Mouse (Mus musculus) urinary bladder, postnatal 4 days (tissue): ENCODE measurements around the gene Gm45799.
A peak's percentile ranks its signal among the peaks of the same experiment; 100 is the strongest.

ENCODE experiments used
- DNase-seq, 2 experiments: peaks; one replicate each; pipeline ENCODE4 v3.0.0; 2021 to 2022; ENCODE audit warnings: low spot score in 2 of 2

The Gm45799 gene

GRCm38 (mm10) chr7:105640233-105640893 lies at the start of gene Gm45799, which contains the start of gene Arfip2:
TSS of gene Gm45799 (plus strand) at chr7:105640552.
TSS of gene Arfip2 (minus strand) at chr7:105640416.
- DNase-seq, result peak; percentile 95 to 97

DNA sequence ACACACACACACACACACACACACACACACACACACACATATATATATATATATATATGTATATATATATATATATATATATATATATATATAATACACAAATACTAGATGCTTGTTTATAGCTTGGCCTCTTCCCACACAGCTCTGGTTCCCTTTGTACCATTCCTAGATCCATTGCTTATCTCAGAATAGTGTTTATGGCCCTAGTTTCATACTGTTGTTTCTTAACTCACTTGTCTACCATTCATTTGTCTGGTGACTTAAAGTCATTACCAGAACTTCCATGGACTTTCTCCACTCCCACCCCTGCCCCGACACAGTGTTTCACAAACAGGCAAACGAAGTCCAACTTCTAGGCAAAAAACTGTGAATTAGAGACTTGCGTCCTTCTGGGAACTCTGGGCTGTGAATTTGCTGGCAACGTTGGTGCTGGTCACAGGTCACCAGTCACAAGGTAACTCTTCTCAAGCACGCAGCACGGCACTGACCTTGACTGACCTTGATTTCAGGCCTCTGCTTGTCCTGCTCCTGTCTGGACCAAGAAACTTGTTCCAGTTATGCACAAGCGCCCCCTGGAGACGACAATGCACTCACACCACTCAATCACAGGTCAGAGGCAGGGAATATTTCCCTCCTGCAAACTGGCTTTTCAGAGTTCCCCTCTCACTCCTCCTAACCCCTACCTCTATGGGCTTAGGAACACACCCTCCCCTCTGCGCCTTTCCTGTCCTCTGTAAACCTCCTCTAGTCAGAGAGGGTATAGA lies 37.3 kb upstream of the Gm45799 start:
- peak in 1 of 2 experiments; percentile 75 for DNase-seq

DNA sequence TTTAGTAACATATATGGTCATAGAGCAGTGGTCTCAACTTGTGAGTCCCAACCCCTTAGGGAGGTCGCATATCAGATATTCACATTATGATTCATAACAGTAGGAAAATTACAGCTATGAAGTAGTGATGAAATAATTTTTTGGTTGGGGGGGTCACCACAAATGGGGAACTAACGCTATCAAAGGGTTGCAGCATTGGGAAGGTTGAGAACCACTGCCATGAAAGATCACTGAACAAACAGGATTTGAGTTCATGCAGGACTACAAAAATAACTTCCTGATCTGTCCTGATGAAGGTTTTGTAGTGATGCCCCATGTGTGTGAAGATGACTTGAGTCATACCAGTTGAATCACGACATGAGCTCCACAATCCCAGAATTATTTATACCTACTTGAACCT lies 31.9 kb upstream of the Gm45799 start:
- DNase-seq, result no peak

- DNase-seq, result no peak
Observed at GRCm38 (mm10) chr7:105611767-105612166, 28.6 kb upstream of the Gm45799 start.

- no peak for DNase-seq
Observed at GRCm38 (mm10) chr7:105614400-105614799, 26.0 kb upstream of the Gm45799 start.

- DNase-seq, result no peak
Observed at GRCm38 (mm10) chr7:105615720-105616119, 24.6 kb upstream of the Gm45799 start.

DNA sequence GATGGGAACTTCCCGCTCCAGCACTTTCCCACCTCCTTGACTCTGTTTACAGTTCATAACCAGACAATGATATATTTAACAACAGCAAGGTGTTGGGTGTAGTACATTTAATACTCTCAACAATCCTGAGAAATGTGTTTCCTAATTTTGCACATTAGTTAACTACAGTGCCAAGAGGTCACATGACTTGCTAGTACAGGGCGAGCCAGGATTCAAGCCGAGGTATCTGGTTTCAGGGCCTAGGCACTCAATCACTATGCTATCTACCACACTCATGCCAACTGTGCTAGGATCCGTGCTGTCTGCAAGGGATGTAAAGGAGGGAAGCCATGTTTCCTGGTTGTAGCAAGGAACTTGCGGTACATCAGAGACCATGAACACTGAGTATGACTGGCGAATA lies 23.8 kb upstream of the Gm45799 start:
- DNase-seq, result no peak

- DNase-seq, result no peak
Observed at GRCm38 (mm10) chr7:105617810-105618209, 22.5 kb upstream of the Gm45799 start.

DNA sequence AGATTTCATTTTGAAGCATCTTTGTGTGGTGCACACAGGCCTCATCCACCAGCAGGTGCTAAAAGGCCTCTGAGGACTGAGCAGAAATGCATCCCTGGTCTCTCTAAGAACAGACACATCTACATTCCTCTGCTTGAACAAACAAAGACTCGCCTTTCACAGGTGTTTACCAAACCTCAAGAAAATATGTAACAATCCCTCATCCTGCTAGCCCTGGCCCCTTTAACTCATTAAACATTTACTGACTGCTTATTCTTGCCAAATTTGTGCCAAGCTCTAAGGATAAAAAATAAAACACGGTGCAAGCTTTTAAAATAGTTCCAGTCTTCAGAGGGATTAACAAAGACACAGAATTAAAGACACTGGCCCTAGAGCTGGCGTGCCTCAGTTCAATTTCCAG lies 20.7 kb upstream of the Gm45799 start:
- DNase-seq, result no peak

GRCm38 (mm10) chr7:105621053-105621452 lies 19.3 kb upstream of the Gm45799 start:
- no peak for DNase-seq

- no peak for DNase-seq
Observed at GRCm38 (mm10) chr7:105621646-105622292, 18.6 kb upstream of the Gm45799 start.

DNA sequence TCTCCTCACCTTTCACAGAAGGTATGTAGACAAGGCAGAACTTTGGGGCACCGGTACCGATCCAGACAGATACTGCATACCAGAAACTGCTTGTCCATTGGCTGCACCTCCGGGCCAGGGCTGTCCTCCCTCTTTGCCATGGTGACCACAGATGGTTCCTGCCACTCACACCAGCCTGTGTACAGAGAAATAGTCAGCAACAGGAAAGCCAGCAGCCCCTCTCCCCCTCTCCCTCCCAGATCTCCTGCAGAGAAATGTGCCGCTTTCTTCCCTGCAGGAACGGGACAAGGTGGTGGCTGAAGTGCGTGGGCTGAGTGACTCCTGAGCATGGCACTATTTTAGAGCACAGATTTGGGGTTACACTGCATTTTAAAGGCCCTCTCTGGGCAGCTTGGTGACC lies 15.0 kb upstream of the Gm45799 start:
- DNase-seq, result no peak

DNA sequence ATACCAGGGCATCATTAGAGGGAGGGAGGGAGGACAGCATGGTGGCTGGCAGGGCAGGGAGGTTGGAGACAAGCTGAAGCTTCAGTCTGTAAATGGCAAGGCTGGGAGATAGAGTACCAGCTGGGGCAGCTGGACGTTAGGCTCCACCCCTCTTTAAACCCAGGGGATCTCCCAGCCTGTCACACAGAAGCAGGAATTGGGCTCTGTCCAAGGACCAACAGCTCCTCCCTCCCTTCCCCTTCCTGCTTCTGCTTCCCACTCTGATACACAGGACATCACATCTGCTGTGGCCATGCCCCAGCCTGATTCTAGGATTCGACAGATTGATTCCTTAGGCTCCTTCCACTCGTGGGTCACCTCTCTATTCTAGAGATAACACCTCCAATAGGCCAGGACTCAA lies 11.7 kb upstream of the Gm45799 start:
- DNase-seq, result no peak

DNA sequence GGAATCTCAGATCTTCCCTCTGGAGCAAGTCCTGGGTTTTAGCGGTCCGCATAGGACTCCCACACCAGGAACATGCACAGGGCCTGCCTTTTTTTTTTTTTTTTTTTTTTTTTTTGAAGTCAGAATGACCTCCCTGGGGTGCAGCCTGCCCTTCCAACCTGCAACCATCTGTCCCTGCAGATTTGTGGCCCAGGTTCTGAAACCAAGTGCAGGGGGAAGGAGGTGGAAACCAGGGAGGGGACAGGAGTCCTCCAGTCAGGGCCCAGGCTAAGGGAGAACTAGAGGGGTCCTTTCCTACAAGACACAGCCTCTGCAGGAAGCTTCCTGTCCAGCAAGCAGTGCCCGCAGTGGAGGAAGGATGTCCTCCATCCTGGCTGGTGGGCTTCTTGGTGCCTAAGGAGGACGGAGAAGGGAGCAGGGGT lies 7.8 kb upstream of the Gm45799 start:
- no peak for DNase-seq

GRCm38 (mm10) chr7:105633127-105633800 lies 7.1 kb upstream of the Gm45799 start, which contains the start of gene Trim3:
TSS of gene Trim3 (minus strand) at chr7:105633571.
- DNase-seq, result peak; percentile 89 to 94

DNA sequence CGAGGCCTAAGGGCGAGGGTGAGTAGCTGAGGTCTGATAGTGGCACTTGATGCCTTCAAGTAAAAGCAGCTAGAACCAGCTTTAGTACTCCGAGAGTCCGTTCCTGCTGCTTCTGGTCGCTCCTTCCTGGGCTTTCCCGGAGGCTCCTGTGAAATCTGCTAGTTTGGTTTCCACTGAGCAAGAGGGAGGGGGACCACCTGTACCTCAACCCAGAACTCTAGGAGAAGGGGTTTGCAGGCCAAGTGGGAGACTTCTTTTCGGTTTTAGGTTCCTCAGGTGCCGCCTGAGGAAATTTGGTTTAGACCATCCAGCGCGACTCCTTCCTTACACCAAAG lies 6.6 kb upstream of the Gm45799 start:
- DNase-seq, result no peak

GRCm38 (mm10) chr7:105634272-105634920 lies 6.0 kb upstream of the Gm45799 start:
- no peak for DNase-seq

- no peak for DNase-seq
Observed at GRCm38 (mm10) chr7:105635726-105636125, 4.6 kb upstream of the Gm45799 start.

- no peak for DNase-seq
Observed at GRCm38 (mm10) chr7:105638776-105639175, 1.6 kb upstream of the Gm45799 start.

DNA sequence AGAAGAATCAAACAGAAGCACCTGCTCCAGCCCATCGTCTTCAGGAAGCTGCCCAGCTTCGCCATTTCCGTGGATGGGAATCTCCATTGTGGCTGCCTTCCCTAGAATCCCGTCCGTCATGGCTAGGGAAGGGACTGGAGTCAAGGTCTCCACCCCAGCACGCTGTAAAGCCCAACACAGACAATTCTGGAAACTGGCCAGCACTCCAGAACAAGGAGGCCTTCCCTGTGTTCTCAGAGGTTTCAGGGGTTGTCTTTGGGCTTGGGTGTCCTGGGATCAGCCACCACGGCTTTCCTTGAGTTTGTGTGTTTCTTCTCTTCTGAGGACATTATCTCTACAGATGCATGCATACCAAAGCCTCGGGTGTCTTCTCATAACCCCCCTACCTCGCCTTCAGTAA lies 1.0 kb upstream of the Gm45799 start:
- DNase-seq, result no peak

- no peak for DNase-seq
Observed at GRCm38 (mm10) chr7:105639756-105640155, 596 bp upstream of the Gm45799 start, which contains the start of gene Timm10b. TSS of gene Timm10b (plus strand) at chr7:105640056.

- no peak for DNase-seq
Observed at GRCm38 (mm10) chr7:105640894-105641255, 523 bp downstream of the Gm45799 start.
